Mouse (Mus musculus) R1 (cell line): ENCODE results near the gene Sorl1.

ENCODE experiments used
- DNase-seq: peaks from one replicate; pipeline ENCODE4 v3.0.0-alpha.2; 2018; ENCODE audit warnings: low read depth, low spot score

The Sorl1 gene

DNA sequence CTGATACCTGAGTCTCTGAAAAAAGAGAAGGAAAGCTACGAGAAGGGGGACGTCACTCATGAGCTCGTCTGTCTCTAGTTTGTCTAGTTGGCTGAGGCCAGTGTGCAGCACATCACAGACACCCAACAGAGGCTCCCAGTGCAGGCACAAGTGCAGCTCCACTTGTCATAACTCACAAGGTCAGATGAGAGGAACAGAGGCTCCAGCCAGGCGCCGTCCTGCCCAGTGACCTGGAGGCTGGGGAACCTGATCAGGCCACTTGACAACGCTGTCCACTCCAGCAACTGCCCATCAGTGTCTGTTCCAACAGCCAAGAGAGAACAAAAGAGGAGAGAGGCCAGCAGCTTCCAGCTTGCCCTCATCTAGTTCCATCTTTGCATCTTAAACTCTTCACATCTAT is 201.7 kb downstream of the Sorl1 start:
- DNase-seq, result no peak

GRCm38 (mm10) chr9:41918657-41919380 is 205.3 kb downstream of the Sorl1 start:
- no peak for DNase-seq

DNA sequence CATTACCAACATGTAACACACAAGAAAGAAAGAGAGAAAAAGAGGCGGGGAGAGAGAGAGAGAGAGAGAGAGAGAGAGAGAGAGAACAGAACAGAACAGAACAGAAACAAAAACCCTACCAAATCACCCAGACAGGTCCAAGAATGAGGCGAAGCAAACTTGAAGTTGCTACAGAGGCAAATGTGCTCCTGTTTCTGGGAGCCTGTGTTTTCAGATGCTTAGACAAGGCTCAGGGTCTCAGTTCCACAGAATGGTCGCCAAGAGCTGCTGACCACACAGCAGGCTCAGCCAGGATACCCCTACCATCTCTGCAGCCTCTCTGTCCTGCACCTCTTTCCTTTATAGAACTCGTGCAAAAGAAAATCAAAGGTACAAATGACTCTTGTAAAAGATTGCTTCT is 205.9 kb downstream of the Sorl1 start:
- DNase-seq, result no peak

DNA sequence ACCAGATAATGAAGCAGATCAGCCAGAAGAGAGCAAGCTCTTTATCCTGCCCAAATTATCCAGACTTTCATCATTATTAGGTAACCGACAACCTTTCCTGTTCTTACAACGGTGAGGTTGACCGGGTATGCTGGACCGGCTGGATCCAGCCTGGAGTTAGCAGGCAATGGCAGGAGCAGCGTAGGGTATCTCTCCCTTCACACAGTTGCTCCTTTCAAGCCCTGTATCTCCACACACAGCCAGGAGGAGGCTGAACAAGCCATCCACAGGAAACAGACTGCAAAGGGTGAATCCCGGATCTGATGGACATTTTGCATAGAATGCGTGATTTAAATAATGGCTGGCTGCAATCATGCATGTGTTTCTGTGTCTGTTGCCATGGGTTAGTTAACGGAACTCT is 208.5 kb downstream of the Sorl1 start:
- DNase-seq, result peak; percentile 44
